Mouse (Mus musculus): Measurements from ENCODE around the gene Myadml2.

- TF ChIP-seq CTCF (IDR thresholded peaks at IDR 0.05; ENCODE audit: borderline replicate concordance, insufficient read depth, low read length): no peak
- no peak for TF ChIP-seq POLR2A (IDR thresholded peaks at IDR 0.05; ENCODE audit: low read depth, low read length)
These were observed 13.1 kb upstream of the Myadml2 start, which contains the start of gene Notum for GRCm38 (mm10) chr11:120661076-120661460.
